Mouse (Mus musculus) testis, adult 2 months (tissue): ENCODE measurements around the gene Antxr1. TPM values are rescaled to one million over a fixed set of nuclear protein-coding genes. Genes with fewer than 3 reads are reported as not detected.

Experiments used
- H3K27ac ChIP-seq: fragments of 200-500 bp; 2 replicates; pipeline ENCODE4 v1.5.1; 2012; ENCODE audit warnings: low read depth, low read length; ENCODE audit not compliant: control insufficient read depth, insufficient read depth
- H3K27me3 ChIP-seq: fragments of 200-500 bp; 2 replicates; pipeline ENCODE4 v1.6.1; 2012; ENCODE audit warnings: mild to moderate bottlenecking, low read length, moderate library complexity; ENCODE audit not compliant: control insufficient read depth, insufficient read depth
- H3K36me3 ChIP-seq: fragments of 200-500 bp; 2 replicates; pipeline ENCODE4 v1.6.1; 2012; ENCODE audit warnings: mild to moderate bottlenecking, low read length; ENCODE audit not compliant: control insufficient read depth, insufficient read depth
- H3K4me1 ChIP-seq: fragments of 200-500 bp; 2 replicates; pipeline ENCODE4 v1.6.1; 2012; ENCODE audit warnings: low read length; ENCODE audit not compliant: control insufficient read depth, insufficient read depth
- H3K4me3 ChIP-seq: fragments of 200-500 bp; 2 replicates; pipeline ENCODE4 v1.5.1; 2012; ENCODE audit warnings: low read depth, mild to moderate bottlenecking, low read length, moderate library complexity, mixed read lengths; ENCODE audit not compliant: control insufficient read depth
- CTCF ChIP-seq: fragments of 200-500 bp; IDR thresholded peaks from 2 replicates; pipeline ENCODE4 v1.5.1; 2012; ENCODE audit warnings: low read depth, mild to moderate bottlenecking, inconsistent platforms, low read length, moderate library complexity; ENCODE audit not compliant: control insufficient read depth, insufficient read depth, insufficient replicate concordance
- POLR2A ChIP-seq: fragments of 200-500 bp; IDR thresholded peaks from 2 replicates; pipeline ENCODE4 v1.6.1; 2012; ENCODE audit warnings: low read depth, mild to moderate bottlenecking, inconsistent platforms, low read length, moderate library complexity; ENCODE audit not compliant: control insufficient read depth
- polyA plus RNA-seq: library from polyadenylated mRNA; depleted of rRNA; stranded (reverse); fragments of >200 nt; gene quantifications from 2 replicates; pipeline ENCODE4 v1.2.3, GENCODE M21; 2012; rRNA removed

Antxr1 gene
- 0.55 and 0.62 TPM in 2 replicates for polyA plus RNA-seq

DNA sequence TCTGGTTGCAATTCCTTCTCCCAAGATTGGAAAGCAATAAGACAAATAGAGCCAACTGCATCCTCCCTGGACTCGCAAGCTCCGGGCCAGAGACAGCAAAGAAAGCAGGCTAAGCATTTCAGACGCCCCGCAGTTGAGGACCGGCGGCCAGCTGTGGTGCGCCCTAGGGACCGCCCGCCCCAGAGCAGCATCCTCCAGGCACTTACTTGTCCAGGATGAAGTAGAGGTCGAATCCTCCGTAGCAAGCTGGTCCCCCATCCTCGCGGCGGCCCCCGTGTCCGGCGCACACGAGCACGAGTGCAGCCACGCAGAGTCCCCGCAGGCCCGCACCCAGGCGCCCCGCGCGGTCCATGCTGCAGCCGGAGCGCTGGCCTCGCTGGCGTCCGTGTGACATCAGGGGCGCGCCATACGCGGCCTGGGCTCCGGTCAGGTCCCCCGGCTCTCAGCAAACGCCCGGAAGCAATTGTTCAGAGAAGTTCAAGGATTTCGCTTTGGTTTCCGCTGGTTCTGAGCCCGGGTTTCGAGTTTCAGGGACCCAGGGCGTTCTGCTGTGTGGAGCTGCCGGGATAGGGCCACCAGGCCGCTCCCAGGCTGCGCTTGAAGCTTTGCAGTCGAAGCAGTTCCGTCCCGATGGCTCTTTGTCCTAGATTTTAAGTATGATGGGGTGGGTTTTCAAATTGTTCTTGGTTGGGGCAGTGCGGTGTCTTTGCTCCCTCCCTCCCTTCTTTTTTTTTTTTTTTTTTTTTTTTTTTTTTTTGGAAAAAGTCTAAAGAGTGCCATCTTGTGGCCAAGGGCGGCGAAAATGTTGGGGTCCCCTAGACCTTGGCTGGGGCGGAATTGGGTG is at the start of gene Antxr1:
Gene Antxr1, minus strand, starts transcription at position 731 of the 844 bp plus-strand sequence.
- Histone ChIP-seq H3K4me1 (peaks cover 3% of the 10 kb centered on the region), H3K36me3 (no peaks in the 10 kb centered on the region), H3K4me3 (peak within 1 kb of the TSS; percentile 74), H3K27ac (no peak within 1 kb of the TSS), H3K27me3 (no peaks in the 10 kb centered on the region)
- TF ChIP-seq POLR2A = no peak
- TF ChIP-seq CTCF = no peak

- Histone ChIP-seq H3K36me3 (no peaks in the 10 kb centered on the region), H3K27ac (no peak overlapping the region), H3K27me3 (no peaks in the 10 kb centered on the region), H3K4me3 (no peak overlapping the region), H3K4me1 (no peaks in the 10 kb centered on the region; the same call in 1 of the 2 replicates)
- TF ChIP-seq POLR2A = no peak
- TF ChIP-seq CTCF = no peak
These were observed 49.1 kb upstream of the Antxr1 start for GRCm38 (mm10) chr6:87384761-87385160.

DNA sequence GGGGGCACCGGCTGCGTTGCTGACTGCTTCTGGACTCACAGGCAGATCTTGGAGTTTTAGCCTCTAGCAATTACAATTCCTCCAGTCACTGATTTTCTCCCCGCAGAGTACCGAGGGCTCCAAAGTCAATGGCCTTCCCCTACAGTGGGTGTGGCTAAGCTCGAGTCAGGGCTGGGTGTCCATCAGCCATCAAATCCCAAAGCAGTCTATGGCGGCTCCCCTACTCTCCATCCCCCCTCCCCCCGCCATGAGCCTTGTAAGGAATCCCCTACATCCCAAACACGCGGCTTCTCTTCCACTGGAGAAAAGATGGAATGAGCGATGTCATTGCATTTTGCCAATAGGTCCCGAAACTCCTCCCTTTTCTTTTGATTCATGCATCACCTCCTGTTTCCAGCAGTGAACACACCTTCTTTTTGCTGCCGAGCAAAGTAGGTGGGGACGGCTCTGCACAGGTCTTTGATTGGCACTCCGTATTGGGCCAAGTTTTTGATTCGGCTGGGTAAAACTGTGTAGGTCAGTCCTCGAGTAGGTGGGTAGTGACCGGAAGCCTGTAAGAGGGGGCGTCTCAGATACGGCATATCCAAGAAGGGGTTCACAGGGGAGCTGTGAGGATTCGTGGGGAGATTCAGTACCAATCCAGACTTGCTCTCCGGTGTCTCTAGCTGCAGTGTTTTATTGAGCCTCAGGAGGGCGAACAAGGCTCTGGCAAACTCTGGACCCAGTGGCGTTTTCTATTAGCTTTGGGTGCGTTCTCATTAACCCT is 48.5 kb upstream of the Antxr1 start:
- H3K4me1 ChIP-seq = no peaks in the 10 kb centered on the region; the same call in 1 of the 2 replicates
- TF ChIP-seq POLR2A (no peak), CTCF (no peak)
- H3K27ac ChIP-seq = no peak overlapping the region
- H3K27me3 ChIP-seq = no peaks in the 10 kb centered on the region
- H3K4me3 ChIP-seq = peak overlapping the region; percentile 36; the same call in 1 of the 2 replicates
- no peaks in the 10 kb centered on the region for H3K36me3 ChIP-seq

- H3K4me1 ChIP-seq = no peaks in the 10 kb centered on the region; the same call in 1 of the 2 replicates
- H3K27me3 ChIP-seq = no peaks in the 10 kb centered on the region
- TF ChIP-seq POLR2A (no peak), CTCF (no peak)
- no peak within 1 kb of the TSS for H3K4me3 ChIP-seq
- H3K36me3 ChIP-seq = no peaks in the 10 kb centered on the region
- H3K27ac ChIP-seq = no peak within 1 kb of the TSS
These were observed 37.4 kb upstream of the Antxr1 start, which contains the start of gene Gkn2 for GRCm38 (mm10) chr6:87373057-87373456. Gene Gkn2 (plus strand): TSS chr6:87373357.

DNA sequence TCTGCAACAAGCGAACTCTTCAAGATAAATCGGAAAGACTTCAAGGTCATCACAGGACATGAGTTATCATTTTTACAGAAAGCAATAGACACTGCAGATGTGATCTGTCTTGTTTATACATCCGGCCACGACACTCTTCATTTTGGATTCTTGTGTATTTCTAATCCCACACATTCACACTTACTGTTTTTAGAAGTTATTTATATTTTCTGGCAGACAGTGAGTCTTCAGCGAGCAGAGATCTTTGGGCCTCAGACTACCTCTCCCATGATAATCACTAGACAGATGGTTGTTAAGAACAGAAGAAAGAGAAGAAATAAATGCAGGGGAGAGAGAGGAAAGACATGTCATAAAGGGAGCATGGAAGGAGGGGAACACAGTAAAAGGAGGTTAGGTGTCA is 33.6 kb upstream of the Antxr1 start:
- H3K27me3 ChIP-seq = no peaks in the 10 kb centered on the region

DNA sequence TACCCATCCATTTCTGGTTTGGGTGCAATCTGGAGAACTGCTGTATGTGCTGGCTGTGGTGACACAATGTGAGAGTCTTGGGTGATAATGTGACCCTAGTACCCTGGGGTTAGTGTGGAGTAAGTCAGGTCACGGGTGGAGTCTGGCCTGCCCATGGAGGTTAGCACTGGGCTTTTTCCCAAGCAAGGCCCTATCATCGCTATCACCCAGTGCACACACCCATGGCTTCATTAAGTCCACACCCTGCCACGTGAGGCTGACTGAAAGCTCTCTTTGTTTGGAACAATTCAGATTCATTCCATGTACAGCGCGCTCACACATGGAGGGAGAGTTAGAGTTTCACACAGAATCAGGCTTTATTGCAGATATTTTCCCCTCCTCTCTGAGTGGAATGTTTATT is 18.8 kb upstream of the Antxr1 start:
- no peaks in the 10 kb centered on the region for H3K27me3 ChIP-seq
- H3K4me1 ChIP-seq = no peaks in the 10 kb centered on the region
- no peaks in the 10 kb centered on the region for H3K36me3 ChIP-seq
- no peak overlapping the region for H3K27ac ChIP-seq
- H3K4me3 ChIP-seq = no peak overlapping the region
- TF ChIP-seq CTCF (no peak), POLR2A (no peak)

More for the DNA sequence above, 33.6 kb upstream of the Antxr1 start:
- Histone ChIP-seq H3K4me3 (no peak overlapping the region), H3K36me3 (no peaks in the 10 kb centered on the region), H3K4me1 (no peaks in the 10 kb centered on the region), H3K27ac (no peak overlapping the region)
- TF ChIP-seq CTCF = no peak
- no peak for TF ChIP-seq POLR2A

DNA sequence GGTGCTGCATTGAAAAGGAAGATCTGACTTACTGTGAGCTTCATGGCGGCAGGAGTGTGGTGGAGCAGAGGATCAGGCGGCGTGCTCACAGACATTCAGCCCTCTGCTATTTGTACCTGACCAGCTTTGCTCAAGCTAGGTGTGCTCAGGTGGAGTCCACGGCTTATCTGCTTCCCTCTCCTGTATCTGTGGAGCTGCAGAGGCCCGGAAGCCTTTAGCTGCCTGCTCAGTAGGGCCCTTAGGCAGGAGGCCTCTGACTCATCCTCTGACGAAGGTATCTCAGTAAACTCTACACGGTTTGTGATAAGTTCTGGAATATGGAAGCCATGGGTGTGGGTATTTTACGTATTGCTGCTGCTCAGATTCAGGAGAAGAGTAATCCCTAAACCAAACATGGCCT is 15.2 kb upstream of the Antxr1 start, which contains the start of gene Gkn1:
Gene Gkn1, minus strand, starts transcription at position 114 of the 400 bp plus-strand sequence.
- H3K27ac ChIP-seq = no peak within 1 kb of the TSS
- H3K4me3 ChIP-seq = no peak within 1 kb of the TSS
- no peaks in the 10 kb centered on the region for H3K36me3 ChIP-seq
- no peaks in the 10 kb centered on the region for H3K4me1 ChIP-seq
- H3K27me3 ChIP-seq = no peaks in the 10 kb centered on the region
- TF ChIP-seq CTCF (no peak), POLR2A (no peak)
